Mouse (Mus musculus) liver, embryonic 14.5 days (tissue): Measurements from ENCODE around the gene Cyren. TPM values are rescaled to one million over a fixed set of nuclear protein-coding genes. Genes with fewer than 3 reads are reported as not detected.

Experiments used
- ATAC-seq: fragments of 200-750 bp; cut with Nextera tagmentation; 2 replicates; pipeline ENCODE4 v1.8.0; 2017; ENCODE audit warnings: moderate number of reproducible peaks, mild to moderate bottlenecking, moderate library complexity; ENCODE audit not compliant: insufficient read depth
- DNase-seq, 3 experiments: peaks; one replicate each; pipeline ENCODE4 v3.0.0-alpha.2; 2012 to 2013; ENCODE audit warnings: low read depth in 3 of 3, low spot score in 3 of 3
- H3K27ac ChIP-seq: fragments of 300-500 bp; sonication (generic); 2 replicates; pipeline ENCODE4 v1.5.1; 2014; ENCODE audit warnings: moderate library complexity, mild to moderate bottlenecking, control low read depth, inconsistent platforms
- H3K27me3 ChIP-seq: fragments of 300-500 bp; sonication (generic); 2 replicates; pipeline ENCODE4 v1.6.1; 2014; ENCODE audit warnings: mild to moderate bottlenecking, low read length, moderate library complexity; ENCODE audit not compliant: control insufficient read depth, insufficient read depth
- H3K36me3 ChIP-seq: fragments of 300-500 bp; sonication (generic); replicated peaks from 2 replicates; pipeline ENCODE4 v1.6.1; 2014; ENCODE audit warnings: low read depth; ENCODE audit not compliant: control insufficient read depth, insufficient read depth
- H3K4me1 ChIP-seq, 2 experiments: fragments of 200-500 bp in 1 of 2; fragments of 300-500 bp in 1 of 2; sonication (generic) in 1 of 2; replicated peaks; 2 replicates each; pipeline ENCODE4 v1.6.1; 2012 to 2014; ENCODE audit warnings: antibody characterized with exemption in 1 of 2, inconsistent platforms in 1 of 2, low read length in 1 of 2; ENCODE audit not compliant: control insufficient read depth in 2 of 2, insufficient read depth in 2 of 2
- H3K4me2 ChIP-seq: fragments of 300-500 bp; sonication (generic); 2 replicates; pipeline ENCODE4 v1.6.1; 2014; ENCODE audit warnings: low read depth, mild to moderate bottlenecking, control low read depth, moderate library complexity
- H3K4me3 ChIP-seq, 2 experiments: fragments of 200-500 bp in 1 of 2; fragments of 300-500 bp in 1 of 2; sonication (generic) in 1 of 2; 2 replicates each; pipeline ENCODE4 v1.5.1; 2012 to 2014; ENCODE audit warnings: low read depth in 2 of 2, low read length in 2 of 2, mild to moderate bottlenecking in 2 of 2, control low read depth in 1 of 2, inconsistent platforms in 1 of 2, moderate library complexity in 1 of 2; ENCODE audit not compliant: insufficient read depth in 1 of 2
- H3K9ac ChIP-seq: fragments of 300-500 bp; sonication (generic); replicated peaks from 2 replicates; pipeline ENCODE4 v1.6.1; 2014; ENCODE audit warnings: mild to moderate bottlenecking, control low read depth, moderate library complexity
- H3K9me3 ChIP-seq: fragments of 300-500 bp; sonication (generic); 2 replicates; pipeline ENCODE4 v1.6.1; 2016; ENCODE audit warnings: low read length, mixed read lengths; ENCODE audit not compliant: control insufficient read depth
- CTCF ChIP-seq: IDR thresholded peaks from 2 replicates; pipeline ENCODE4 v1.5.1; 2016; ENCODE audit warnings: antibody characterized with exemption, low read depth, control low read depth
- EP300 ChIP-seq: IDR thresholded peaks from 2 replicates; pipeline ENCODE4 v1.6.1; 2016; ENCODE audit warnings: antibody characterized with exemption, low read depth
- WGBS: fragments of 180-500 bp; shearing (Covaris S2); extraction: QIAGEN DNeasy Blood & Tissue Kit; methylation state at CpG from one replicate; pipeline ENCODE4 v1.1.7; 2014; ENCODE audit not compliant: insufficient replicate concordance; 5-methylcytosine and 5-hydroxymethylcytosine counted together
- polyA plus RNA-seq, 2 experiments: library from polyadenylated mRNA; depleted of rRNA in 1 of 2; stranded (reverse) in 1 of 2; unstranded in 1 of 2; fragments of >200 nt; fragmentation: Nextera tagmentation in 1 of 2; extraction: Ambion mirVana in 1 of 2; gene quantifications; 2 replicates each; pipeline versions ENCODE4 v1.2.1 to v1.2.3; 2012 to 2014

The Cyren gene
- polyA plus RNA-seq, 2 experiments = 4.2 to 7.2 TPM

DNA sequence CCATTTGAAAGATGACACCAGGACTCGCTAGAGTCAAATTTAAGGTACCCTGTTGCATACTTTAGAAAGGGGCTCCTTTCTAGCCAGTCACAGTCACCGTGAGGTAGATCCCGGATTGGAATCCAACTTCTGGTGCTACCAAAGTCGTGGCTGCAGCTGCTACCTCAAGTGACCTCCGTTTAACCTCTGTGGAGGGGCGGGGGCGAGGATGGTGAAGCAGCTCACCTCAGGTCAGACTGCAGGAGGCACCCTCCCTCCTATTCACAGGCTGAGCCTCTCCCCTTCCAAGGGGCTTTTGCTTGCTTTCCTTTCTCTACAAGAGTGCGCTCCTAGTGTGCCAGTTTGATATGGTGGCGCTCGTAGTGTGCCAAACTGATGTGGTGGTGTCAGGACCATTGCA, 42.1 kb upstream of the Cyren start, which contains the start of gene Stra8:
TSS of gene Stra8 (plus strand) at position 208 of the 400 bp plus-strand sequence.
- no peak for TF ChIP-seq CTCF
- no peak within 1 kb of the TSS for H3K9ac ChIP-seq
- no peaks in the 10 kb centered on the region for H3K9me3 ChIP-seq
- no peak for DNase-seq
- H3K4me2 ChIP-seq = no peak within 1 kb of the TSS
- peaks cover 0 to 8% of the 10 kb centered on the region in 2 experiments; a peak in 2 of 4 replicates for H3K4me1 ChIP-seq
- H3K36me3 ChIP-seq = no peaks in the 10 kb centered on the region
- no peak for ATAC-seq
- H3K27ac ChIP-seq = no peak within 1 kb of the TSS
- H3K27me3 ChIP-seq = no peaks in the 10 kb centered on the region
- H3K4me3 ChIP-seq = no peak within 1 kb of the TSS
- 51% methylated on average over 10 of the region's 10 CpGs for WGBS

DNA sequence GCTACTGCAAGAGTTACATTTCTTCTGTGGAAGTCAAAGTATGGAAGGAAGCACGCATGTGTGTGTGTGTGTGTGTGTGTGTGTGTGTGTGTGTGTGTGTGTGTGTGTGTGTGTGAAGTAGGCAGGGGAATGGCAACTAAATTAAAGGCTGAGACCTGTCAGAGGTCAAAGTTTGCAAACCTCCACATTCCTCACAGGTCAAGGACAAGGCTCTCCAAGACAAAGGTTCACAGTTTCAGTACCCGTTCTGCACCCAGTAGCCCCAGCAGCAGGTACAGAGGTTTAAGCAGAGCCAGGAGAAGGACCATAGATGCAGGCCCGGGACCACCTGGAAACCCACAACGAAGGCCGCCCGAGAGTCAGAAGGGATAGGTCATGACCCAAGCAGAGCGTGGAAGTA, 41.3 kb upstream of the Cyren start:
- H3K9me3 ChIP-seq = no peaks in the 10 kb centered on the region

DNA sequence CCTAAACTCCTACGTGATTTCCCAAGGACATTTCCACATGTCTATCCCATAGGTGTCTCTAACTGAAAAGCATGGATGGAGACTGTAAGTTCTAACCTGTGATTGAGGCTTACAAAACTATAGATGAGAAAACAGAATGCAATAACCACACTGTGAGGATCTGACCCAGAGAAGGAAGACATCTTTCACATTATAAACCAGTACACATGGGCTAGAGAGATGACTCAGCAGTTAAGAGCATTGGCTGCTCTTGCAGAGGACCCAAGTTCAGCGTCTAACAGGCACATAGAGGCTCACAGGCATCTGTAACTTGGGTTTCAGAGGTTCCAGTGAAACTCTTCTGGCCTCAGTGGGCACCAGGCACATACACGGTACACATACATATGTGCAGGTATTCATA, 36.6 kb upstream of the Cyren start:
- TF ChIP-seq CTCF (no peak), EP300 (no peak)
- Histone ChIP-seq H3K4me1 (peaks cover 12 to 29% of the 10 kb centered on the region in 2 experiments), H3K4me3 (no peak overlapping the region), H3K27me3 (no peaks in the 10 kb centered on the region), H3K36me3 (peaks cover under 1% of the 10 kb centered on the region; the same call in 1 of the 2 replicates), H3K27ac (no peak overlapping the region), H3K4me2 (no peak overlapping the region), H3K9me3 (no peaks in the 10 kb centered on the region), H3K9ac (no peak overlapping the region)
- 57% methylated on average over 3 of the region's 3 CpGs for WGBS
- ATAC-seq (no peak), DNase-seq (no peak)

More for the DNA sequence above, 41.3 kb upstream of the Cyren start:
- Histone ChIP-seq H3K4me2 (no peak overlapping the region), H3K4me3 (no peak overlapping the region), H3K9ac (no peak overlapping the region), H3K27me3 (no peaks in the 10 kb centered on the region), H3K4me1 (peaks cover under 1 to 13% of the 10 kb centered on the region in 2 experiments; a peak in 3 of 4 replicates), H3K27ac (no peak overlapping the region), H3K36me3 (no peaks in the 10 kb centered on the region)
- WGBS = 71% methylated on average over 7 of the region's 7 CpGs
- ATAC-seq = no peak
- DNase-seq = no peak
- TF ChIP-seq CTCF (no peak), EP300 (no peak)

DNA sequence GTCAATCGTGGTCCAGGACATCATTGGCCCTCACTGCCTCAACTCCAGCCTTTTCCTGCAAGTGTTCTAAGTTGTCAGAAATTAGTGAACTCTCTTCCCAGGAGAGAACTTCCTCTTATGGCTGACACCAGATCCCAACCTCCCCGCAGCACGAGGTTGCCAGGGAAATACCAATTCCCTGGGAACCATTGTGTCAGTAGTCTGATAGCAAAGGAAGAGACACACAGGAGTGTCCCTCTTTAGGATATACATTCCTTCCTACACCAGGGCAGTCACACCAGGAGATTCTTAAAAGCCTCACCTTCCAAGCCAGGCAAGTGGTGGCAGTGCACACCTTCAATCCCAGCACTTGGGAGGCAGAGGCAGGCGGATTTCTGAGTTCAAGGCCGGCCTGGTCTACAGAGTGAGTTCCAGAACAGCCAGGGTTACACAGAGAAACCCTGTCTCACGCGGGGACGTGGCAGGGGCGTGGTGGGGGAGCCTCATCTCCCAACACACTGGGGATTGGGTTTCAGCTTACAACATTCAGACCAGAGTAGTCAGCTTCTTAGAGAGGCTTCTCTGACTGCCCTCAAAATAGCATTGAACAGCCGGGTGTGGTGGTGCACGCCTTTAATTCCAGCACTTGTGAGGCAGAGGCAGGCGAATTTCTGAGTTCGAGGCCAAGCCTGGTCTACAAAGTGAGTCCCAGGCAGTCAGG, 35.6 kb upstream of the Cyren start:
- Histone ChIP-seq H3K9me3 (no peaks in the 10 kb centered on the region), H3K36me3 (peaks cover 10% of the 10 kb centered on the region), H3K4me2 (no peak overlapping the region), H3K27ac (no peak overlapping the region), H3K4me1 (peaks cover 22 to 37% of the 10 kb centered on the region in 2 experiments), H3K4me3 (no peak overlapping the region), H3K9ac (no peak overlapping the region), H3K27me3 (no peaks in the 10 kb centered on the region)
- ATAC-seq = no peak
- TF ChIP-seq EP300 = no peak
- TF ChIP-seq CTCF = no peak
- 76% methylated on average over 13 of the region's 13 CpGs for WGBS
- DNase-seq = no peak

DNA sequence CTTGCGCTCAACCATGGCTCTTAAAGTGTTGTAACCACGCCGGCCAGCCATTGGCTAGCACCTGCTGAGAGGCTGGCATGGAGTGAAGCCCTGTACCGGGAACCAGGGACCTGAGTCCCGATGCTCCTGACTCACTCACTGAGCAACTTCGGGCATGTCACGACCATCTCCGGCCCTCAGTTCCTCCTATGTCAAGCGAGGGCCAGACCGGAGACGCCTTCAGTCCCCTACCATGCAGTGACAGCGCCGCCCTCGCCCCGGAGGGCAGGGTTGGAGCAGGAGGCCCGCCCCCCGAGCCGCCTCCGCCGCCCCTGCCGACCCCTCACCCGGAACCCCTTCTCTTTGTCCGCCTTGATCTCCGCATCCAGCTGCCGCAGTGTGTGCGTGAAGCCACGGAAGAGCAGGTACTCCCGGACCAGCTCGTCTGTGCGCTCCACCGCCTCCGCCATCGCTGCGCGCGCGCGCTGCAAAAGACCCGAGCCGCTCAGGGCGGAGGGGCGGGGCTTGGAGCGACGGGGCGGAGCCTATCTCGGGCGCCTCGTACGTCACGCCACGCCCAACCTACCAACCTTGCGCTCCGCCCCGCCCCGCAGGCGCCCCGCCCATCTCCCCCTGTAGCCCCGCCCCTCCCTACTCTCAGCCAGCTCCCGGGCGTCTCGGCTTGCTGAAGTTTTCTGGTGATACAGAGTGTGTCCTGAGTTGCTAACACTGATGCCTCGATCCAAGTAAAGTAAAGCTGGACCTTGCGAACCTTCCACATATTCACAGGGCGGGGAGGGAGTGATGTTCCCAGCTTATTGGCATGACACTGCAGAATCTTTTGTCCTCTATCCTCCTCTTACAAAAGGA, 32.7 kb upstream of the Cyren start, which contains the start of gene Wdr91:
TSS of gene Wdr91 (minus strand) at position 506 of the 849 bp plus-strand sequence.
- DNase-seq = peak; percentile 74 to 83 (median 81)
- Histone ChIP-seq H3K36me3 (peaks cover 33% of the 10 kb centered on the region), H3K27ac (peak within 1 kb of the TSS; percentile 85), H3K9ac (peak within 1 kb of the TSS; percentile 79), H3K9me3 (no peaks in the 10 kb centered on the region), H3K4me1 (peaks cover 46 to 53% of the 10 kb centered on the region in 2 experiments), H3K4me3 (peak within 1 kb of the TSS; percentile 74 to 95), H3K4me2 (peak within 1 kb of the TSS; percentile 87), H3K27me3 (no peaks in the 10 kb centered on the region)
- TF ChIP-seq CTCF (peak; percentile 44; the same call in 1 of the 2 replicates), EP300 (no peak)
- WGBS = under 1% methylated on average over 62 of the region's 64 CpGs
- ATAC-seq = peak; percentile 76
